Mouse (Mus musculus) left cerebral cortex, postnatal 36 days (tissue): ENCODE measurements around the gene Zfp507. TPM values are rescaled to one million over a fixed set of nuclear protein-coding genes. Genes with fewer than 3 reads are reported as not detected.

Source experiments
- DNase-seq, 2 experiments: peaks; one replicate each; pipeline ENCODE4 v3.0.0; 2021 to 2022; ENCODE audit warnings: low spot score in 2 of 2, mixed read lengths in 1 of 2
- intact Hi-C: fragments of 180-260 bp; cut with DNase I; formaldehyde crosslinking; loops from one replicate; pipeline ENCODE4 v1.15.1; 2025
- total RNA-seq, 2 experiments: library from RNA; stranded (reverse); gene quantifications; 2 replicates each; pipeline ENCODE4 v1.2.3; 2021

The Zfp507 gene
- total RNA-seq, 2 experiments from 2014 or later, result 29.4 to 33.2 TPM

- intact Hi-C loops, result no loop called here
- peak; percentile 73 to 80 for DNase-seq
These were observed 58.0 kb downstream of the Zfp507 start for GRCm38 (mm10) chr7:35744771-35745170.

- no peak for DNase-seq
- intact Hi-C loops, result no loop called here
These were observed 60.5 kb downstream of the Zfp507 start for GRCm38 (mm10) chr7:35742310-35742709.

- DNase-seq, result no peak
- intact Hi-C loops, result no loop called here
These were observed 60.9 kb downstream of the Zfp507 start for GRCm38 (mm10) chr7:35741858-35742257.

GRCm38 (mm10) chr7:35740489-35741230, 62.1 kb downstream of the Zfp507 start:
- DNase-seq, result no peak
- intact Hi-C loops, result no loop called here

- no peak for DNase-seq
- intact Hi-C loops, result no loop called here
These were observed 63.9 kb downstream of the Zfp507 start for GRCm38 (mm10) chr7:35738871-35739270.

- intact Hi-C loops, result no loop called here
- DNase-seq, result no peak
These were observed 69.3 kb downstream of the Zfp507 start for GRCm38 (mm10) chr7:35733313-35734050.

GRCm38 (mm10) chr7:35732585-35733059, 70.2 kb downstream of the Zfp507 start:
- no peak for DNase-seq
- intact Hi-C loops, result no loop called here

- intact Hi-C loops, result no loop called here
- DNase-seq, result no peak
These were observed 73.2 kb downstream of the Zfp507 start for GRCm38 (mm10) chr7:35729621-35730031.

- intact Hi-C loops, result no loop called here
- DNase-seq, result no peak
These were observed 74.4 kb downstream of the Zfp507 start for GRCm38 (mm10) chr7:35728376-35728775.

GRCm38 (mm10) chr7:35723035-35723434, 79.8 kb downstream of the Zfp507 start:
- DNase-seq, result no peak
- intact Hi-C loops, result no loop called here

Other genes with a start within 250 kb of the Zfp507 start
- gene Nudt19, start 246.7 kb downstream of the Zfp507 start, total RNA-seq, result 10 to 100 TPM; 58.8 to 77.6 TPM
- under 1 TPM; 0.57 TPM for gene Rgs9bp, start 217.4 kb downstream of the Zfp507 start, total RNA-seq
- gene Ankrd27, start 216.8 kb downstream of the Zfp507 start, total RNA-seq, result 10 to 100 TPM; 40.6 to 43.9 TPM
- gene Pdcd5, start 155.5 kb downstream of the Zfp507 start, total RNA-seq, result 10 to 100 TPM; 69.4 to 71.6 TPM
- gene Dpy19l3, start 48.5 kb downstream of the Zfp507 start, total RNA-seq, result 10 to 100 TPM; 56.6 to 79.9 TPM